Mouse (Mus musculus) CH12.LX (cell line): Measurements from ENCODE around the gene Skor1. TPM values are rescaled to one million over a fixed set of nuclear protein-coding genes. Genes with fewer than 3 reads are reported as not detected.

Experiments
- DNase-seq: peaks from one replicate; pipeline ENCODE4 v3.0.0-alpha.2; 2013; ENCODE audit errors: extremely low read depth
- H3K27ac ChIP-seq: 2 replicates; pipeline ENCODE4 v1.5.1; 2012; ENCODE audit warnings: low read depth, mild to moderate bottlenecking, control low read depth, moderate library complexity; ENCODE audit not compliant: insufficient read depth
- H3K27me3 ChIP-seq: replicated peaks from 2 replicates; pipeline ENCODE3; 2012; ENCODE audit warnings: inconsistent platforms
- H3K36me3 ChIP-seq, 2 experiments: replicated peaks in 1 of 2; 2 replicates each; pipeline versions ENCODE3 to v1.6.1; 2012; ENCODE audit warnings: inconsistent platforms in 1 of 2, low read length in 1 of 2, mild to moderate bottlenecking in 1 of 2, mixed read lengths in 1 of 2, moderate library complexity in 1 of 2; ENCODE audit not compliant: control insufficient read depth in 1 of 2, insufficient read depth in 1 of 2
- H3K4me1 ChIP-seq, 2 experiments: 2 replicates each; pipeline ENCODE4 v1.6.1; 2012; ENCODE audit warnings: inconsistent platforms in 1 of 2, moderate library complexity in 1 of 2; ENCODE audit not compliant: insufficient read depth in 2 of 2, control insufficient read depth in 1 of 2
- H3K4me2 ChIP-seq: 2 replicates; pipeline ENCODE4 v1.6.1; 2012; ENCODE audit warnings: low read depth, mild to moderate bottlenecking, control low read depth; ENCODE audit not compliant: poor library complexity, insufficient read depth, severe bottlenecking
- H3K4me3 ChIP-seq, 3 experiments: fragments of 150-350 bp in 1 of 3; sonication (generic) in 1 of 3; replicated peaks in 1 of 3; 2 replicates each; pipeline versions ENCODE3 to v1.5.1; 2011 to 2012; ENCODE audit warnings: low read depth in 2 of 3, low read length in 2 of 3, mild to moderate bottlenecking in 2 of 3, moderate library complexity in 2 of 3, control low read depth in 1 of 3, improper control_type of control experiment in 1 of 3, inconsistent platforms in 1 of 3, mixed read lengths in 1 of 3; ENCODE audit not compliant: poor library complexity in 1 of 3
- H3K79me2 ChIP-seq: replicated peaks from 2 replicates; pipeline ENCODE4 v1.6.1; 2012; ENCODE audit warnings: mild to moderate bottlenecking, moderate library complexity; ENCODE audit not compliant: control insufficient read depth, poor library complexity, insufficient read depth, severe bottlenecking; ENCODE audit errors: extremely low read depth
- H3K9ac ChIP-seq: 2 replicates; pipeline ENCODE4 v1.6.1; 2012; ENCODE audit warnings: low read depth, mild to moderate bottlenecking, control low read depth, moderate library complexity; ENCODE audit not compliant: insufficient read depth
- H3K9me3 ChIP-seq: replicated peaks from 2 replicates; pipeline ENCODE3; 2012; ENCODE audit warnings: low read length, inconsistent platforms, mixed read lengths
- CHD2 ChIP-seq: IDR thresholded peaks from 2 replicates; pipeline ENCODE4 v1.6.1; 2011; ENCODE audit warnings: low read length, improper control_type of control experiment
- CTCF ChIP-seq, 2 experiments: IDR thresholded peaks in 1 of 2; conservative IDR thresholded peaks in 1 of 2; 2 replicates each; pipeline ENCODE4 v1.5.1; 2011 to 2012; ENCODE audit warnings: low read depth in 2 of 2, low read length in 2 of 2, improper control_type of control experiment in 1 of 2, inconsistent platforms in 1 of 2, mild to moderate bottlenecking in 1 of 2, moderate library complexity in 1 of 2
- E2F4 ChIP-seq: IDR thresholded peaks from 2 replicates; pipeline ENCODE4 v1.6.1; 2011; ENCODE audit warnings: low read depth, low read length, improper control_type of control experiment; ENCODE audit not compliant: insufficient replicate concordance
- EP300 ChIP-seq: IDR thresholded peaks from 2 replicates; pipeline ENCODE4 v1.6.1; 2011; ENCODE audit warnings: low read length, improper control_type of control experiment
- HCFC1 ChIP-seq: IDR thresholded peaks from 2 replicates; pipeline ENCODE4 v1.6.1; 2012; ENCODE audit warnings: low read depth, mild to moderate bottlenecking, inconsistent platforms, low read length, improper control_type of control experiment
- JUN ChIP-seq: IDR thresholded peaks from 2 replicates; pipeline ENCODE4 v1.6.1; 2011; ENCODE audit warnings: low read depth, mild to moderate bottlenecking, low read length, improper control_type of control experiment, moderate library complexity; ENCODE audit not compliant: insufficient read depth
- JUND ChIP-seq: conservative IDR thresholded peaks from 2 replicates; pipeline ENCODE4 v1.6.1; 2011; ENCODE audit warnings: low read depth, low read length, improper control_type of control experiment
- MAFK ChIP-seq: IDR thresholded peaks from 2 replicates; pipeline ENCODE4 v1.6.1; 2011; ENCODE audit warnings: low read length, improper control_type of control experiment; ENCODE audit not compliant: insufficient replicate concordance
- MXI1 ChIP-seq: IDR thresholded peaks from 2 replicates; pipeline ENCODE4 v1.6.1; 2011; ENCODE audit warnings: mild to moderate bottlenecking, low read depth, low read length, improper control_type of control experiment
- MYC ChIP-seq: IDR thresholded peaks from 2 replicates; pipeline ENCODE4 v1.6.1; 2011; ENCODE audit warnings: low read depth, mild to moderate bottlenecking, improper control_type of control experiment, low read length
- NELFE ChIP-seq: IDR thresholded peaks from 2 replicates; pipeline ENCODE4 v1.6.1; 2011; ENCODE audit warnings: low read depth, low read length, improper control_type of control experiment
- PAX5 ChIP-seq: IDR thresholded peaks from 2 replicates; pipeline ENCODE4 v1.6.1; 2012; ENCODE audit warnings: low read length, inconsistent platforms, mixed read lengths
- POLR2AphosphoS2 ChIP-seq: IDR thresholded peaks from 2 replicates; pipeline ENCODE4 v1.6.1; 2011; ENCODE audit warnings: low read depth, low read length, improper control_type of control experiment
- RAD21 ChIP-seq: IDR thresholded peaks from 2 replicates; pipeline ENCODE4 v1.6.1; 2011; ENCODE audit warnings: low read depth, mild to moderate bottlenecking, low read length, improper control_type of control experiment, moderate library complexity
- SIN3A ChIP-seq: IDR thresholded peaks from 2 replicates; pipeline ENCODE4 v1.6.1; 2012; ENCODE audit warnings: low read length, improper control_type of control experiment, inconsistent platforms
- SMC3 ChIP-seq: IDR thresholded peaks from 2 replicates; pipeline ENCODE4 v1.6.1; 2011; ENCODE audit warnings: low read depth, low read length, improper control_type of control experiment
- USF1 ChIP-seq: IDR thresholded peaks from 2 replicates; pipeline ENCODE4 v1.6.1; 2014; ENCODE audit warnings: low read depth, mild to moderate bottlenecking, inconsistent platforms, low read length, improper control_type of control experiment
- ZNF384 ChIP-seq: IDR thresholded peaks from 2 replicates; pipeline ENCODE4 v1.6.1; 2012; ENCODE audit warnings: low read depth, low read length, improper control_type of control experiment, inconsistent platforms
- dilution Hi-C: fragments of 300-500 bp; cut with MboI; formaldehyde crosslinking; loops from 2 replicates; pipeline ENCODE4 v1.14.3; 2020; ENCODE audit warnings: low sequenced_read_pairs; ENCODE audit not compliant: extremely low pct_unique_long_range_greater_than_20kb, extremely low pct_ligation_motif_present
- in situ Hi-C: fragments of 300-500 bp; cut with MboI; formaldehyde crosslinking; loops from 3 replicates; pipeline ENCODE4 v1.14.3; 2019; ENCODE audit warnings: low sequenced_read_pairs, low pct_ligation_motif_present, low pct_unique_long_range_greater_than_20kb, mixed read lengths
- polyA plus RNA-seq: library from polyadenylated mRNA; unstranded; fragments of >175 nt; gene quantifications from 2 replicates; pipeline ENCODE4 v1.2.1, GENCODE M21; 2012; ENCODE audit warnings: low read depth; ENCODE audit not compliant: insufficient read length
- total RNA-seq, 2 experiments: library from RNA; depleted of rRNA; stranded (reverse); fragments of 300-350 nt in 1 of 2; fragments of >200 nt in 1 of 2; gene quantifications; 2 replicates each; pipeline ENCODE4 v1.2.3; 2012 to 2014

Gene Skor1
- total and polyA plus RNA-seq, 3 experiments: not detected

DNA sequence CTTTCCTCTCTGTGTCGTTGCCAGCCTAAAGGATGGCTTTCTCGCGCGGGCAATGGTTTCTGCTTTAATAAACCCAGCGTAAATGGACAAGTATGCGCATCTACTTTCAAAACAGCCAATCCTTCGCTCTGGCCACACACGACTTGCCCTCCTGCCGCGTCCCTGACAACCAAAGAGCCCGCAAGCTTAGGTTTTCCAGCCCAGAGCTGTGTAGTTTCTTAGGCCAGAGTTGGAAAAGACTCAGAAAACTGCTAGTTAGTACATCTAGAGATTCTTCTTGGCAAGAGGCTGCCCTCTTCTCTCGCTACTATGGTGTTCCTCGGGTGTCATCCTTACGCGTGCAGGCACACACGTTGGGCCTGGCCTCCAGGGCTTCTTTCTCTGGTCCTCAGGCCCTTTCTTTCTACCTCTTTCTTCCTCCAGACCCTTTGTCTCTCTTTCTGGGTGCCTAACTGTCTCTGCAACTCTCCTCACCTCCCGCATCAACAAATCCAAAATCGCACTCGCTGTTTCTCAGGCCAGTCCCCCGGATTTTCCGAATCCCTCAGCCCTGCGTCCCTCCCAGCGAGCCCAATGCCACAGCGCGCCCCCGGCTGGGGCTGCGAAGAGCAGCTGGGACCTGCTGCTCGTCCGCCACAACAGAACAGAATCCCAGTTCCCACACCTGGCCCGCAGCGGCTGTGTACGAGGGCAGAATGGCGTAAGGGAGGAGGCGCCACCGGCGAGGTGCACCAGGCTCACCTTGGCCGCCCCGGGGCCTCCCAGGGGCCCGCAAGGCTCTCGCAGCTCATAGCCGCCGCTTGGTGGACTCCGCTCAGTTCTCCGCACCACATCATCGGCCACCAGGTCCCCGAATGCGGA is 4.9 kb downstream of the Skor1 start:
- no peak overlapping the region for H3K27ac ChIP-seq
- in situ Hi-C loops (no loop called here), dilution Hi-C loops (no loop called here)
- no peak overlapping the region for H3K4me3 ChIP-seq
- peaks cover 70% of the 10 kb centered on the region for H3K9me3 ChIP-seq
- TF ChIP-seq JUN (no peak), EP300 (no peak), CTCF (conservative IDR thresholded peaks at IDR 0.05 in 1 of 2, IDR thresholded peaks at IDR 0.05 in 1 of 2; ENCODE audit: low read depth in 2 of 2, low read length in 2 of 2) (no peak), USF1 (no peak), NELFE (no peak), SMC3 (no peak), SIN3A (no peak), MXI1 (no peak), RAD21 (no peak), MYC (no peak), ZNF384 (no peak), POLR2AphosphoS2 (no peak), JUND (no peak), CHD2 (no peak), E2F4 (no peak), MAFK (no peak), PAX5 (no peak), HCFC1 (no peak)
- no peaks in the 10 kb centered on the region for H3K79me2 ChIP-seq
- H3K9ac ChIP-seq: no peak overlapping the region
- no peak overlapping the region for H3K4me2 ChIP-seq
- H3K4me1 ChIP-seq: no peaks in the 10 kb centered on the region
- no peak for DNase-seq
- no peaks in the 10 kb centered on the region for H3K27me3 ChIP-seq
- no peaks in the 10 kb centered on the region for H3K36me3 ChIP-seq

GRCm38 (mm10) chr9:63143227-63143626 is 5.5 kb downstream of the Skor1 start:
- H3K27me3 ChIP-seq: no peaks in the 10 kb centered on the region
- no peaks in the 10 kb centered on the region for H3K79me2 ChIP-seq
- no peaks in the 10 kb centered on the region for H3K36me3 ChIP-seq
- in situ Hi-C loops: no loop called here
- no peak overlapping the region for H3K9ac ChIP-seq
- no peaks in the 10 kb centered on the region for H3K4me1 ChIP-seq
- no peak for DNase-seq
- H3K4me3 ChIP-seq: no peak overlapping the region
- peaks cover 65% of the 10 kb centered on the region for H3K9me3 ChIP-seq
- dilution Hi-C loops: no loop called here
- no peak overlapping the region for H3K4me2 ChIP-seq
- no peak overlapping the region for H3K27ac ChIP-seq
- TF ChIP-seq USF1 (no peak), MYC (no peak)
